Mouse (Mus musculus) E14TG2a.4 (cell line): ENCODE results near the gene Bud13.
A peak's percentile ranks its signal among the peaks of the same experiment; 100 is the strongest.

ENCODE experiments used
- H3K27me3 ChIP-seq: 2 replicates; pipeline ENCODE4 v1.6.1; 2014; ENCODE audit warnings: low read length, control low read depth; ENCODE audit not compliant: insufficient read depth
- H3K36me3 ChIP-seq: 2 replicates; pipeline ENCODE4 v1.6.1; 2014; ENCODE audit warnings: low read length, control low read depth; ENCODE audit not compliant: insufficient read depth
- H3K4me1 ChIP-seq: replicated peaks from 2 replicates; pipeline ENCODE4 v1.6.1; 2014; ENCODE audit warnings: low read depth, low read length, control low read depth
- H3K4me3 ChIP-seq: replicated peaks from 2 replicates; pipeline ENCODE4 v1.5.1; 2014; ENCODE audit warnings: mild to moderate bottlenecking, low read length
- H3K9me3 ChIP-seq: 2 replicates; pipeline ENCODE4 v1.6.1; 2014; ENCODE audit warnings: low read length, control low read depth
- CTCF ChIP-seq: conservative IDR thresholded peaks from 2 replicates; pipeline ENCODE4 v1.5.1; 2014; ENCODE audit warnings: low read length
- NANOG ChIP-seq: IDR thresholded peaks from 2 replicates; pipeline ENCODE4 v1.6.1; 2014; ENCODE audit warnings: borderline replicate concordance, low read length, mixed read lengths
- POU5F1 ChIP-seq: IDR thresholded peaks from 2 replicates; pipeline ENCODE4 v1.6.1; 2014; ENCODE audit warnings: low read length, borderline replicate concordance

Gene Bud13

DNA sequence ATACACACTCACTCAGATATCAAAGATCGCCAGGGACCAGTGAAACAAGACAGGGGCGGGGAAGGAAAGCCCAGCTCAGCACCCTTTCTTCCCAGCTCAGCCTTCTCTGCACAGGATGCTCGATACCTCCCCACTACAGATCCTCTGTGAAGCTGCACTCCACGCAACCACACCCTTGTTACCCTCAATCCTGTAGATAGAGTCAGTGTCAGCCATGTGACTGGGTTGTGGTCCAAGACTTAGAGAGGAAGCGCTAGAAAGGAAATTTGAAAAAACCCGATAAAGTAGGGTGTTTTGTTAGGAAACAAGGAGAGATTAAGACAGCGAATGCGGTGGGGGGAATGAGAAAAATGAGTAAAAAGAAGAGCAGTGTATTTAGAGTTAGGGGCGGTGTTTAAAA is 10.7 kb upstream of the Bud13 start:
- peaks cover 38% of the 10 kb centered on the region for H3K4me1 ChIP-seq
- H3K9me3 ChIP-seq, result no peaks in the 10 kb centered on the region
- H3K36me3 ChIP-seq, result peaks cover 29% of the 10 kb centered on the region
- peaks cover 41% of the 10 kb centered on the region for H3K27me3 ChIP-seq
- no peak overlapping the region for H3K4me3 ChIP-seq
- TF ChIP-seq POU5F1 (no peak), NANOG (no peak), CTCF (no peak)

- H3K4me1 ChIP-seq, result peaks cover 38% of the 10 kb centered on the region
- peak within 1 kb of the TSS; percentile 95 for H3K4me3 ChIP-seq
- peaks cover 37% of the 10 kb centered on the region for H3K36me3 ChIP-seq
- no peaks in the 10 kb centered on the region for H3K9me3 ChIP-seq
- peaks cover 33% of the 10 kb centered on the region for H3K27me3 ChIP-seq
- no peak for TF ChIP-seq POU5F1
- TF ChIP-seq CTCF, result peak; percentile 21; the same call in 1 of the 2 replicates
- TF ChIP-seq NANOG, result no peak
These were observed 9.9 kb upstream of the Bud13 start, which contains the start of gene Zpr1 for GRCm38 (mm10) chr9:46272677-46273454. Zpr1 (plus strand) TSS chr9:46273064.

- peaks cover 17% of the 10 kb centered on the region for H3K27me3 ChIP-seq
- H3K36me3 ChIP-seq, result peaks cover 52% of the 10 kb centered on the region
- H3K4me3 ChIP-seq, result peak overlapping the region; percentile 95
- H3K4me1 ChIP-seq, result peaks cover 35% of the 10 kb centered on the region
- TF ChIP-seq NANOG, result no peak
- no peak for TF ChIP-seq POU5F1
- TF ChIP-seq CTCF, result no peak
- no peaks in the 10 kb centered on the region for H3K9me3 ChIP-seq
These were observed 8.3 kb upstream of the Bud13 start for GRCm38 (mm10) chr9:46274494-46274893.

GRCm38 (mm10) chr9:46298381-46298780 is 15.6 kb downstream of the Bud13 start:
- no peak for TF ChIP-seq POU5F1
- no peak for TF ChIP-seq NANOG
- TF ChIP-seq CTCF, result no peak
- Histone ChIP-seq H3K27me3 (no peaks in the 10 kb centered on the region), H3K36me3 (peaks cover 63% of the 10 kb centered on the region), H3K9me3 (no peaks in the 10 kb centered on the region), H3K4me3 (no peak overlapping the region), H3K4me1 (peaks cover 14% of the 10 kb centered on the region)

GRCm38 (mm10) chr9:46302142-46302541 is 19.3 kb downstream of the Bud13 start:
- peak; percentile 99 for TF ChIP-seq CTCF
- no peak for TF ChIP-seq POU5F1
- Histone ChIP-seq H3K27me3 (0 out of 2 replicates have a peak, but pooled peaks cover under 1% of the 10 kb centered on the region), H3K9me3 (no peaks in the 10 kb centered on the region), H3K36me3 (peaks cover 29% of the 10 kb centered on the region), H3K4me3 (no peak overlapping the region), H3K4me1 (peaks cover 19% of the 10 kb centered on the region)

GRCm38 (mm10) chr9:46309121-46309520 is 26.3 kb downstream of the Bud13 start:
- Histone ChIP-seq H3K4me3 (peak overlapping the region; percentile 37; the same call in 1 of the 2 replicates), H3K9me3 (no peaks in the 10 kb centered on the region), H3K4me1 (peaks cover 26% of the 10 kb centered on the region), H3K27me3 (peaks cover 29% of the 10 kb centered on the region), H3K36me3 (no peaks in the 10 kb centered on the region)
- TF ChIP-seq POU5F1 (no peak), CTCF (peak; percentile 80)

- Histone ChIP-seq H3K4me1 (peaks cover 24% of the 10 kb centered on the region), H3K4me3 (no peak overlapping the region), H3K27me3 (peaks cover 18% of the 10 kb centered on the region), H3K9me3 (peaks cover 3% of the 10 kb centered on the region), H3K36me3 (no peaks in the 10 kb centered on the region)
- TF ChIP-seq POU5F1 (no peak), CTCF (peak; percentile 87)
These were observed 31.7 kb downstream of the Bud13 start for GRCm38 (mm10) chr9:46314507-46314906.

GRCm38 (mm10) chr9:46314921-46315320 is 32.1 kb downstream of the Bud13 start:
- Histone ChIP-seq H3K9me3 (peaks cover 7% of the 10 kb centered on the region), H3K27me3 (peaks cover 17% of the 10 kb centered on the region), H3K36me3 (no peaks in the 10 kb centered on the region), H3K4me3 (no peak overlapping the region), H3K4me1 (peaks cover 24% of the 10 kb centered on the region)
- TF ChIP-seq NANOG, result no peak
